Mouse (Mus musculus) embryonic facial prominence, embryonic 14.5 days (tissue): Measurements from ENCODE around the gene Nfx1. TPM values are rescaled to one million over a fixed set of nuclear protein-coding genes. Genes with fewer than 3 reads are reported as not detected.
A peak's percentile ranks its signal among the peaks of the same experiment; 100 is the strongest.

Experiments
- ATAC-seq: fragments of 200-750 bp; cut with Nextera tagmentation; 2 replicates; pipeline ENCODE4 v1.8.0; 2017; ENCODE audit warnings: low read depth, moderate number of reproducible peaks, moderate TSS enrichment
- DNase-seq: peaks from one replicate; pipeline ENCODE4 v3.0.0-alpha.2; 2015; ENCODE audit warnings: low spot score
- H3K27ac ChIP-seq: fragments of 300-500 bp; sonication (generic); replicated peaks from 2 replicates; pipeline ENCODE4 v1.5.1; 2014; ENCODE audit warnings: low read depth, mild to moderate bottlenecking, low read length, moderate library complexity
- H3K27me3 ChIP-seq: fragments of 300-500 bp; sonication (generic); replicated peaks from 2 replicates; pipeline ENCODE4 v1.6.1; 2014; ENCODE audit warnings: low read length; ENCODE audit not compliant: control insufficient read depth, insufficient read depth
- H3K36me3 ChIP-seq: fragments of 300-500 bp; sonication (generic); 2 replicates; pipeline ENCODE4 v1.6.1; 2014; ENCODE audit warnings: low read length, mixed read lengths; ENCODE audit not compliant: control insufficient read depth, insufficient read depth
- H3K4me1 ChIP-seq: fragments of 300-500 bp; sonication (generic); 2 replicates; pipeline ENCODE4 v1.6.1; 2014; ENCODE audit warnings: antibody characterized with exemption, low read length; ENCODE audit not compliant: control insufficient read depth, insufficient read depth
- H3K4me2 ChIP-seq: fragments of 300-500 bp; sonication (generic); 2 replicates; pipeline ENCODE4 v1.6.1; 2014; ENCODE audit warnings: low read depth, mild to moderate bottlenecking, low read length, moderate library complexity, mixed read lengths
- H3K4me3 ChIP-seq: fragments of 300-500 bp; sonication (generic); 2 replicates; pipeline ENCODE4 v1.5.1; 2014; ENCODE audit warnings: low read depth, mild to moderate bottlenecking, low read length
- H3K9ac ChIP-seq: fragments of 300-500 bp; sonication (generic); 2 replicates; pipeline ENCODE4 v1.6.1; 2014; ENCODE audit warnings: low read depth, mild to moderate bottlenecking, low read length, moderate library complexity, mixed read lengths
- H3K9me3 ChIP-seq: fragments of 300-500 bp; sonication (generic); 2 replicates; pipeline ENCODE4 v1.6.1; 2016; ENCODE audit warnings: low read length; ENCODE audit not compliant: control insufficient read depth
- WGBS: fragments of 180-500 bp; shearing (Covaris S2); extraction: QIAGEN DNeasy Blood & Tissue Kit; methylation state at CpG from one replicate; pipeline ENCODE4 v1.1.7; 2014; 5-methylcytosine and 5-hydroxymethylcytosine counted together
- polyA plus RNA-seq: library from polyadenylated mRNA; unstranded; fragments of >200 nt; fragmentation: Nextera tagmentation; extraction: Ambion mirVana; gene quantifications from 2 replicates; pipeline ENCODE4 v1.2.1, GENCODE M21; 2014

Nfx1 gene
- polyA plus RNA-seq, 1 experiment from 2014 or later, result 78.4 TPM

DNA sequence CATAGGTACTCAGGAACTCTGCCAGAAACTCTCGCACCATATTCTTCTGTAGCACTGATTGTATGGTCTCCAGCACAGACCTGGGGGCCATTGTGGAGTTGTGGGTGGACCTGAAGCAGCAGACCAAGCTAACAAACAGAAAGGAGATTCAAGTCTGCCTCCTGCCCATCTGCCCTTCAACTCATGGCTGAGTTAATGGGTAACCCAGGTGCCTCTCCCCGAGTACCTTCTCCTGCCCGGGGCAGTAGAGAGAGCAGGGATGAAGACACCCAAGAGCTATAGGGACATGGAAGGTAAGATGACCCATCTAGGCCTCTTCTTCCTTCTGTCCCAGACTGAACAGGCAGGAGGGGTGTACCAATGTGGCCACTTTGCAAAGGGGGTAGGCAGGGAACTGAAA is 74.6 kb downstream of the Nfx1 start:
- Histone ChIP-seq H3K9me3 (no peaks in the 10 kb centered on the region), H3K4me1 (no peaks in the 10 kb centered on the region), H3K9ac (no peak overlapping the region), H3K27me3 (no peaks in the 10 kb centered on the region), H3K36me3 (no peaks in the 10 kb centered on the region), H3K4me2 (no peak overlapping the region), H3K27ac (no peak overlapping the region), H3K4me3 (no peak overlapping the region)
- DNase-seq (no peak), ATAC-seq (no peak)
- WGBS, result 91% methylated on average over 3 of the region's 3 CpGs

DNA sequence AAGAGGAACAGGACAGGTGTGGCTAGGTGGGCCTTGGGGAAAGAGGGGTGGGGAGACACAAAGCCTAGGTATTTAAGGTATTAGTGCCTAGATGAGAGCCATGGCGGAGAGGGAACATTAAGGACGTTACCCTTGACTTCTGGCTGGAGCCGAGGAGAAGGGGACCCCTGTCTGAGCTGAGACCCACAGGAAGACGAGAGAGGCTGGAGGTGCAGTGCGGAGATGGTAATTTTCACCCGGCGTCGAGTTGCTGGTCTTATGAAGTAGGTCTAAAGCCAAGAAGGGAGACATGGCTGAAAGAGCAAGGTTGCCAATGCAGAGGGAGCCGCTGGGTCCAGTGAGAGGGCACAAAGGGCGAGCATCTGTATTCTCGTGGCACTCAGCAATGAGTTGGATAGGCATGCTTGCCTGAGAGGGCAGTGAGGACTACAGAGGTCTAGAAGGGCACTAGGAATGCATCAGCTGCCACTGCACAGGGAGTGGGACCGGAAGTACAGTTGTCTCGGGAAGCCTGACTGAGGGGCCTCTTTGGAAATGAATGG is 75.6 kb downstream of the Nfx1 start:
- Histone ChIP-seq H3K9ac (no peak overlapping the region), H3K9me3 (no peaks in the 10 kb centered on the region), H3K27me3 (no peaks in the 10 kb centered on the region), H3K4me2 (no peak overlapping the region), H3K4me3 (no peak overlapping the region), H3K4me1 (no peaks in the 10 kb centered on the region), H3K36me3 (no peaks in the 10 kb centered on the region), H3K27ac (no peak overlapping the region)
- 78% methylated on average over 13 of the region's 13 CpGs for whole genome bisulfite sequencing
- DNase-seq (no peak), ATAC-seq (no peak)

- H3K4me1 ChIP-seq, result no peaks in the 10 kb centered on the region
- no peak within 1 kb of the TSS for H3K4me2 ChIP-seq
- H3K9me3 ChIP-seq, result no peaks in the 10 kb centered on the region
- DNase-seq, result no peak
- no peak within 1 kb of the TSS for H3K27ac ChIP-seq
- H3K9ac ChIP-seq, result no peak within 1 kb of the TSS
- H3K4me3 ChIP-seq, result no peak within 1 kb of the TSS
- H3K36me3 ChIP-seq, result no peaks in the 10 kb centered on the region
- H3K27me3 ChIP-seq, result no peaks in the 10 kb centered on the region
- 11% methylated on average over 9 of the region's 9 CpGs for WGBS
- no peak for ATAC-seq
Observed at GRCm38 (mm10) chr4:41047524-41048271, 77.0 kb downstream of the Nfx1 start, which contains the start of gene Aqp7. Aqp7 (minus strand) TSS chr4:41048139.

DNA sequence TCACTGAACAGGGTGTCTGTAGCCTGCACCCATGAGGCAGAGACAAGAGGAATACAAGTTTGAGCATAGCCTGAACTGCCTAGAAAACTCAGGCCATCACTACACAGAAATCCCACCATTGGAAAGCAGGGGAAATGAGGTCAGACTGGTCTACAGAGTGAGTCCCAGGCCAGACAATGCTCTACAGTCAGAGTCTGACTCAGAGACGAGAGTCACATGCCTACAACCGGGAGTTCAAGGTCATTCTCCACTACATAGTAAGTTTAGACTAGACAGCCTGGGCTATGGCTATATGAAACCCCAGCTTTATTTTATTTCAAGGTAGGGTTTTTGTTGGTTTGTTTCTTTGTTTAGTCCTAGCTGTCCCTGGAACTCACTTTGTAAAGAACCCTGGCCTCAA is 78.2 kb downstream of the Nfx1 start:
- no peak overlapping the region for H3K4me3 ChIP-seq
- no peak overlapping the region for H3K4me2 ChIP-seq
- H3K9me3 ChIP-seq, result no peaks in the 10 kb centered on the region
- DNase-seq, result no peak
- no peaks in the 10 kb centered on the region for H3K36me3 ChIP-seq
- no peak overlapping the region for H3K27ac ChIP-seq
- no peaks in the 10 kb centered on the region for H3K4me1 ChIP-seq
- WGBS, result 59% methylated on average over 2 of the region's 2 CpGs
- no peaks in the 10 kb centered on the region for H3K27me3 ChIP-seq
- no peak for ATAC-seq
- no peak overlapping the region for H3K9ac ChIP-seq

- Histone ChIP-seq H3K9me3 (no peaks in the 10 kb centered on the region), H3K4me3 (no peak overlapping the region), H3K4me1 (no peaks in the 10 kb centered on the region), H3K9ac (peak overlapping the region; percentile 50; the same call in 1 of the 2 replicates), H3K4me2 (peak overlapping the region; percentile 49), H3K36me3 (no peaks in the 10 kb centered on the region), H3K27ac (no peak overlapping the region), H3K27me3 (no peaks in the 10 kb centered on the region)
- DNase-seq, result peak; percentile 94
- ATAC-seq, result peak; percentile 79
- WGBS, result 33% methylated on average over 16 of the region's 16 CpGs
Observed at GRCm38 (mm10) chr4:41050726-41051675, 80.3 kb downstream of the Nfx1 start.

- Histone ChIP-seq H3K4me3 (no peak overlapping the region), H3K4me1 (no peaks in the 10 kb centered on the region), H3K27me3 (no peaks in the 10 kb centered on the region), H3K4me2 (no peak overlapping the region), H3K27ac (no peak overlapping the region), H3K9me3 (no peaks in the 10 kb centered on the region), H3K36me3 (no peaks in the 10 kb centered on the region), H3K9ac (no peak overlapping the region)
- no peak for DNase-seq
- ATAC-seq, result no peak
- WGBS, result 71% methylated on average over 7 of the region's 7 CpGs
Observed at GRCm38 (mm10) chr4:41051781-41052180, 81.1 kb downstream of the Nfx1 start.

DNA sequence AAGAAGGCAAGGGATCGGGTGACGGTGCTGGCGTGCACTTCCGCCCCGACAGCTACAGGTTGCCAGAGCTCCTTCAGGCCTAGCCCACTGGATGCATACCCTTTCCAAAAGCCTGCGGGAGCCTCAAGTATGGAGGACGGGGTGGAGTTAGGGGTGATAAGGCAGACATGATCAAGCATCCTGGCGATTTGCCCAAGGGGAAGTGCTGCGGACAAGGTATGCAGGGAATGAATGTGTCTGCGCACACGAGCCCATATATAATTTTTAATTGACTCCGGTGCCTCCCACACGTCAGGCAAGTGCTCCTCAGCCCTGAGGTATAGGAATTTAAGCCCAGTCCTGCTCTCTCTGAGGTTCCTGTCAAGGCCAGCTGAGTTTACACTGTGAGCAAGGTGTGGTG is 84.4 kb downstream of the Nfx1 start:
- 61% methylated on average over 13 of the region's 13 CpGs for WGBS
- ATAC-seq, result peak; percentile 38; the same call in 1 of the 2 replicates
- no peaks in the 10 kb centered on the region for H3K36me3 ChIP-seq
- H3K4me2 ChIP-seq, result no peak overlapping the region
- DNase-seq, result peak; percentile 57
- no peak overlapping the region for H3K4me3 ChIP-seq
- H3K27me3 ChIP-seq, result no peaks in the 10 kb centered on the region
- no peak overlapping the region for H3K9ac ChIP-seq
- no peaks in the 10 kb centered on the region for H3K9me3 ChIP-seq
- H3K4me1 ChIP-seq, result no peaks in the 10 kb centered on the region
- H3K27ac ChIP-seq, result no peak overlapping the region

- Histone ChIP-seq H3K4me1 (no peaks in the 10 kb centered on the region), H3K27me3 (no peaks in the 10 kb centered on the region), H3K9me3 (no peaks in the 10 kb centered on the region), H3K4me2 (no peak overlapping the region), H3K9ac (no peak overlapping the region), H3K4me3 (no peak overlapping the region), H3K36me3 (no peaks in the 10 kb centered on the region), H3K27ac (no peak overlapping the region)
- 50% methylated on average over 1 of the region's 1 CpGs for WGBS
- no peak for ATAC-seq
- DNase-seq, result no peak
Observed at GRCm38 (mm10) chr4:41056253-41056652, 85.5 kb downstream of the Nfx1 start.
